Mouse (Mus musculus) hindbrain, embryonic 16.5 days (tissue): ENCODE results near the gene Slc25a39. TPM values are rescaled to one million over a fixed set of nuclear protein-coding genes. Genes with fewer than 3 reads are reported as not detected.

Source experiments
- ATAC-seq: fragments of 200-750 bp; cut with Nextera tagmentation; 2 replicates; pipeline ENCODE4 v1.8.0; 2017; ENCODE audit warnings: moderate TSS enrichment, moderate library complexity
- H3K27ac ChIP-seq: fragments of 300-500 bp; sonication (generic); 2 replicates; pipeline ENCODE4 v1.5.1; 2014; ENCODE audit warnings: low read depth, mild to moderate bottlenecking, control low read depth, low read length, moderate library complexity
- H3K27me3 ChIP-seq: fragments of 300-500 bp; sonication (generic); replicated peaks from 2 replicates; pipeline ENCODE4 v1.6.1; 2014; ENCODE audit warnings: low read length; ENCODE audit not compliant: control insufficient read depth, insufficient read depth
- H3K36me3 ChIP-seq: fragments of 300-500 bp; sonication (generic); 2 replicates; pipeline ENCODE4 v1.6.1; 2014; ENCODE audit warnings: mild to moderate bottlenecking, low read length, moderate library complexity, mixed read lengths; ENCODE audit not compliant: control insufficient read depth, insufficient read depth
- H3K4me1 ChIP-seq: fragments of 300-500 bp; sonication (generic); 2 replicates; pipeline ENCODE4 v1.6.1; 2014; ENCODE audit warnings: low read depth, low read length; ENCODE audit not compliant: control insufficient read depth, insufficient read depth
- H3K4me2 ChIP-seq: fragments of 300-500 bp; sonication (generic); 2 replicates; pipeline ENCODE4 v1.6.1; 2014; ENCODE audit warnings: mild to moderate bottlenecking, low read length, control low read depth, moderate library complexity
- H3K4me3 ChIP-seq: fragments of 300-500 bp; sonication (generic); 2 replicates; pipeline ENCODE4 v1.5.1; 2014; ENCODE audit warnings: mild to moderate bottlenecking, low read length, control low read depth, moderate library complexity
- H3K9ac ChIP-seq: fragments of 300-500 bp; sonication (generic); 2 replicates; pipeline ENCODE4 v1.6.1; 2014; ENCODE audit warnings: low read depth, mild to moderate bottlenecking, control low read depth, low read length, moderate library complexity
- H3K9me3 ChIP-seq: fragments of 300-500 bp; sonication (generic); 2 replicates; pipeline ENCODE4 v1.6.1; 2014; ENCODE audit warnings: mild to moderate bottlenecking, low read length, moderate library complexity; ENCODE audit not compliant: control insufficient read depth
- WGBS: fragments of 180-500 bp; shearing (Covaris S2); extraction: QIAGEN DNeasy Blood & Tissue Kit; methylation state at CpG from one replicate; pipeline ENCODE4 v1.1.7; 2014; 5-methylcytosine and 5-hydroxymethylcytosine counted together
- polyA plus RNA-seq: library from polyadenylated mRNA; unstranded; fragments of >200 nt; fragmentation: Nextera tagmentation; extraction: Ambion mirVana; gene quantifications from 2 replicates; pipeline ENCODE4 v1.2.1, GENCODE M21; 2015

Gene Slc25a39
- polyA plus RNA-seq, result 182 and 187 TPM in 2 replicates

DNA sequence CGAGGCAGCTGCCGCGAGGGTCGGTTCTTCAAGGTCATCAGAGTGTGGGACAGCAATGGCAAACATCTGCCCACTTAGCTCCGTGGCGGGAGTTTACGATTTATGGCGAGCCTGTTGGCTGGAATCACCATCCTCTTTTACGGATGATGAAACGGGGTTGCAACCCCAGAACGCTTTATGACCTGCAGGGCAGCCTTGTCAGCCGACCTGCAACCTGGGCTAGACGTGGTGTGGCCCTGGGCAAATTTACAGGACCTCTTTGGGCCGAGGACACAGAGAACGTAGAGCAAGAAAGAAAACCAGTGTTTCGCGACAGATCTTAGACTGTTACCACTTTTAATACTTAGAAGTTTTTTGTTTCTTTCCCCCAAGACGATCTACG lies at the start of gene Slc25a39:
Gene Slc25a39, minus strand, starts transcription at position 113 of the 382 bp plus-strand sequence.
- H3K4me2 ChIP-seq, result peak within 1 kb of the TSS; percentile 77
- H3K4me1 ChIP-seq, result peaks cover 22% of the 10 kb centered on the region
- H3K27ac ChIP-seq, result peak within 1 kb of the TSS; percentile 90
- H3K4me3 ChIP-seq, result peak within 1 kb of the TSS; percentile 90
- no peaks in the 10 kb centered on the region for H3K27me3 ChIP-seq
- peak within 1 kb of the TSS; percentile 96 for H3K9ac ChIP-seq
- H3K9me3 ChIP-seq, result no peaks in the 10 kb centered on the region
- peaks cover 15% of the 10 kb centered on the region for H3K36me3 ChIP-seq
- no peak for ATAC-seq
- WGBS, result under 1% methylated on average over 19 of the region's 19 CpGs

DNA sequence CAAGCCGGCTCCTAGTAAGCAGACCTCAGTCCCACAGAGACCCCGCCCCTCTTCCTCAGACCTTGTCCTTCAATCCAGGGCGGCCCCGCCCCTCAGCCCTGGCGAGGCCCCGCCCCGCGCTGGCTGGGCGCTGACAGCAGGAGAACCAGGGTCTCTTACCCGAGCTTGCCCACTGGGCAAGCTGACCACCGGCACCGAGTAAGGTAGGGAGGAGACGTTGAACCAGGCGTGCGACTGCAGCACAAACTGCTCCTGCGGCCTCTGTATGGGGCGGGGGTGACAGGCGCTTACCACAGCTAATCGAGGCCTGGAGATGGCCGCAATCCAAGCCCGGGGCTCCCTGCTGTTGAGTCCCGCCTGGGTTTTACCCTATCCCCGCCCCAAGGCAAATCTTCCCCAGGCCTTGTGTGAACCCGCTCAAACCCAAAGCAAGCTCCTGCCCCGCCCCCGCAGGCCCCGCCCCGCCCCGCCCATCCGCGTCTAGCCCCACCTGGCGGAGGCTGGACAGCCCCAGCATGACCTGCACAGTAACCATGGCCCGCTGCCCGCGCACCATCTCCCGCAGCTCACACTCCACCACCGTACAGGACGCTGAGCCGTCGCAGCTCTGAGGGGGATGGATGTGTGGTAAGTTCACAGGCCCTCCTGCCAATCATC lies 48.1 kb upstream of the Slc25a39 start:
- H3K27ac ChIP-seq, result peak overlapping the region; percentile 37
- peak overlapping the region; percentile 68 for H3K4me2 ChIP-seq
- peaks cover 6% of the 10 kb centered on the region for H3K4me1 ChIP-seq
- ATAC-seq, result peak; percentile 90
- H3K27me3 ChIP-seq, result no peaks in the 10 kb centered on the region; the same call in none of the 2 replicates
- H3K4me3 ChIP-seq, result peak overlapping the region; percentile 48
- H3K36me3 ChIP-seq, result no peaks in the 10 kb centered on the region
- peak overlapping the region; percentile 67 for H3K9ac ChIP-seq
- H3K9me3 ChIP-seq, result no peaks in the 10 kb centered on the region
- WGBS, result 0% methylated on average over 39 of the region's 40 CpGs

DNA sequence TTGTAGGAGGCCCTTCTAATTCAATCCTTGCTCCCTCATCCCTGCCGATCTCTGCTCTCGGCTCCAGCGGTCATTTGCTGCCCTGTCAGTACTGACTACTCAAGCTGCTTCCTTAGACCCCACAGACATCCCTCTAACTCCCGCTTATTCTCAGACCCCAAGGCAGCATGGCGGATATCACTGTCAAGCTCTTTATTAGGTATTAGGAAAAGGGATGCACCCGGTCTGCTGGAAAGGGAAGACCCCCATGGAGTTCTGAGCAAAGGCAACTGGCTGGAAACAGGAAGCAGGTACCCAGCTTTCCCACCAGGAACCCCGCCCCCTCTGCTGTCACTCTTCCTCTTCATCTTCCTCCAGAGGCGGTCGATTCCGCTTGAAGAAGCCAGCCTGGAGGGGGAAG lies 45.4 kb upstream of the Slc25a39 start:
- ATAC-seq, result no peak
- no peaks in the 10 kb centered on the region for H3K9me3 ChIP-seq
- 24% methylated on average over 10 of the region's 10 CpGs for WGBS
- no peak overlapping the region for H3K9ac ChIP-seq
- no peaks in the 10 kb centered on the region; the same call in none of the 2 replicates for H3K27me3 ChIP-seq
- peaks cover 11% of the 10 kb centered on the region for H3K4me1 ChIP-seq
- no peaks in the 10 kb centered on the region for H3K36me3 ChIP-seq
- H3K4me2 ChIP-seq, result no peak overlapping the region
- no peak overlapping the region for H3K27ac ChIP-seq
- no peak overlapping the region for H3K4me3 ChIP-seq

DNA sequence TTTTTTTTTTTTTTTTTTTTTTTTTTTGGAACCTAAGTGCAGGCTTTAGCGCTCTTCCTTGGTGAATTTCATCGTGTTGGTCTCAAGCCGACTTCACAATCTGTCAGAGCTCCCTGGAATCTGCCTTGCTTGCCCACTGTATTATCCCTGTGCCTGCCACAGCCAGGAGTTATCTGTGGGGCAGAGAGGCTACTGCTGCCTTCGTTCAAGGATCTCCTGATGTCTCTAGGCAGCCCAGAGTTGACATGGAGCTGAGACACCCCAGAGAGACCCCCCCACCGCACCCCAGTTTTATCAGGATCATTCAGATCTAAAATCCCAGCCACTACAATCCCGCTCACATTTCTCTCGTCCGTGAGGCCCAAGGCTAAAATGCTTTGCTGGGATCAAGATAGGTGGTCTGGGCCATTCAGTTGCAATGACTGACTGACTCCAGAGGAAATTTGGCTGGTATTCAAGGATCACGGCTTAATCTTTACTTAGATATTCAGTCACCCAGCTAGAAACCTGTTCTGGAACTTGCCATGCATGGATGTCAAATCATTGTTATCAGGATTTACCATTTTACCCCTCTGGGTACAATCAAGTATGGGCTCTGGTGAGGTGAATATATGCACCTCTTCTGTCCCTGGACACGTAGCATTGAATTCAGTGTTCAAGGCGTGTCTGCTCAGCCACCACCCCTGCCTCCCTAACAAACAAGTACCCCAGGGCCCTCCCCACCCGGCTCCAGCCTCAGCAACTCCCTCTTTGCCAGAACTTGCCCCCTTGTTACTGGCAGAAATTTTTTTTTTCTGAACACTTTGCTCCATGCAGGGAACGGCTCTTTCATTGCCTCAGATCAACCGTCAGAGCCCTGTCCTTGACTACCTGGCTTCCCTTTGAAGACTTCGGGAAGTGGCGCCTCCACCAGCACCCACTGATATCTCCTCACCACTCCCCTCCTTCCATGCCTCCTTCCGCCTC lies 41.6 kb upstream of the Slc25a39 start:
- no peak for ATAC-seq

DNA sequence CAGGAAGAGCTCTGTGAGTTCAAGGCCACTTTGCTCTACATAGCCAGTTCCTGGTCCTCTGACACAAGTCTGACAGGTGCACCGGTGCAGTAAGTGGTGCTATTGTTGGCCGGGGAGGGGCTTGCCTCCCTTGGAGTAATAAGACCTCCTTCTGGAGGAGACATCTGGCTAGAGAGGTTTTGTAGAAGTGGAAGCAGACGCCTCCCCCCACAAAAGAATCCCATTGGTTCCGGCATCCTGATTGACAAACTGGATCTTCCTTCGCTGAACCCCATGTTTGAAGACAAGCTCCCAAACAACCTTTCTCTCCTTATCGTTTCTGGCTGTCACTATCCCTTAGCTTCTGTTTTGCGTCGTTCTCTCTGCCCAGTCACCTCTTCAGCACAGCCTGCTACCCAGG lies 40.6 kb upstream of the Slc25a39 start:
- Histone ChIP-seq H3K4me1 (peaks cover 31% of the 10 kb centered on the region), H3K4me3 (no peak overlapping the region), H3K9me3 (no peaks in the 10 kb centered on the region), H3K36me3 (0 out of 2 replicates have a peak, but pooled peaks cover 3% of the 10 kb centered on the region), H3K27me3 (no peaks in the 10 kb centered on the region), H3K27ac (no peak overlapping the region; the same call in 1 of the 2 replicates), H3K9ac (no peak overlapping the region), H3K4me2 (peak overlapping the region; percentile 69; the same call in 1 of the 2 replicates)
- no peak for ATAC-seq
- WGBS, result 15% methylated on average over 8 of the region's 8 CpGs

More for the DNA sequence above, 41.6 kb upstream of the Slc25a39 start:
- no peaks in the 10 kb centered on the region for H3K9me3 ChIP-seq
- H3K36me3 ChIP-seq, result no peaks in the 10 kb centered on the region
- no peak overlapping the region for H3K9ac ChIP-seq
- no peaks in the 10 kb centered on the region for H3K27me3 ChIP-seq
- peaks cover 28% of the 10 kb centered on the region for H3K4me1 ChIP-seq
- no peak overlapping the region for H3K27ac ChIP-seq
- H3K4me2 ChIP-seq, result no peak overlapping the region
- no peak overlapping the region for H3K4me3 ChIP-seq
- WGBS, result 48% methylated on average over 17 of the region's 17 CpGs

DNA sequence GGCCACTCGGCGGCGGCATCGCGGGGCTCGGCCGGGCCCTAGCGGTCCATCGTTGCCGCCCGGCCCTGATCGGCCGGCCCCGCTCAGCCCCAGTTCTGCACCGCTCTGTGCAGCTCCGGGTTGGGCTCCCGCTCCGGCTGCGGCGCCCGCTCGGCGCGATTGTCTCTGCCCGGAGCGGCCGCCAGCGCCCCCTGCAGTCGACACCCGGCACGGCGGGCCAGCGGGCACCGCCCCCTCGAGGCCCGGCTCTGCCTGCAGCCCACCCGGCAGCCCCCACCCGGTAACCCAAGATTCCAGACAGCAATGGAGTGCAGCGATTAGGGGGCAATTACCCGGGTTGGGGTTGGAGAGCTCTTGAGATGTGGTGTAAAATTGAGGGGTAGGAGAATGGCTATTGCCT lies 39.8 kb upstream of the Slc25a39 start, which contains the start of gene Fam171a2:
Gene Fam171a2, minus strand, starts transcription at position 186 of the 400 bp plus-strand sequence.
- peak within 1 kb of the TSS; percentile 98 for H3K4me3 ChIP-seq
- peak within 1 kb of the TSS; percentile 99 for H3K27ac ChIP-seq
- H3K4me2 ChIP-seq, result peak within 1 kb of the TSS; percentile 69
- 0% methylated on average over 37 of the region's 40 CpGs for WGBS
- H3K27me3 ChIP-seq, result no peaks in the 10 kb centered on the region
- H3K36me3 ChIP-seq, result peaks cover 7% of the 10 kb centered on the region
- peak; percentile 80 for ATAC-seq
- peaks cover 31% of the 10 kb centered on the region for H3K4me1 ChIP-seq
- H3K9me3 ChIP-seq, result no peaks in the 10 kb centered on the region
- H3K9ac ChIP-seq, result peak within 1 kb of the TSS; percentile 100

DNA sequence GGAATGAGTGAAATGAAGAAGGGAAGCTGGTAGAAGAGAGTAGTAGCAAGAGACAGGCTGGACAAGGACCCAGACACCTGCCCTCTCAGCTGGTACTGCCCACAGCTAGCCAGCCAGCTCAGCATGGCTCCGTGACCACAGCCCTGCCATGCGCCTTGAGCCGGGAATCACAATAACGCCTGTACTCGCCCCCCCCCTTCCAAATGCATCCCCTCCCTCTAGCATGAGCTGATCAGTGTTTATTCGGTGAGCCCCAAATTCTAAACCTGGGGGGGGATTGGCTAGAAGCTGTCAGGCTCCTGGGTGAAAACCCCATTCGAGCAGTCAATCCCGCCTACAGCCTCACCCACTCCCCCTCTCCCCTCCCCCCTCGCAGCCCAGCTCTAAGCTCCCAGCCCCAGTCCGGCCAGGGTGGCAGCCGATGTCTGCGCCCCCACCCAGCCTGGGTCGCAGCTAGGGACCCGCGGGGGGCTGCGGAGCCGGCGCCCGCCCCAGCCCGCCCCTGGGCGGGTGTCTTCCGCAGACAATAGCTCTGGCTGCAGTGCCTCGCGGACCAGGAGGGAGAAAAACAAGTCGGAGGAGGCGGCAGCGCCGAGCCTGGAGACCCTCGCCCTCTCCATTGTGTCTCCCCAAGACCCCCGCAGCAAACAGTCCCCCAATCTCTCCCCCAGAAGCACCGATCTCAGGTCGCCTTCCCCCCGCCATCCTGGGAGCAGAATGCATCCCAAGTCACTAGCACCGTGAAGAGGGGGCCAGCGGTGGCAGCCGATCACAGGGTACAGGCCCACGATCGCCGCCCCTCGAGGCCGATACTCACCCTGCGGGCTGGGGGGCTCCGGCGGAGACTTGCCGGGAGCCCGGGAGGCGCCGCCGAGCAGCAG lies 39.1 kb upstream of the Slc25a39 start:
- Histone ChIP-seq H3K9ac (peak overlapping the region; percentile 100), H3K27me3 (no peaks in the 10 kb centered on the region), H3K9me3 (no peaks in the 10 kb centered on the region), H3K4me2 (peak overlapping the region; percentile 69), H3K4me3 (peak overlapping the region; percentile 98), H3K4me1 (peaks cover 31% of the 10 kb centered on the region), H3K36me3 (peaks cover 10% of the 10 kb centered on the region), H3K27ac (peak overlapping the region; percentile 99)
- peak; percentile 71 for ATAC-seq
- WGBS, result 0% methylated on average over 33 of the region's 49 CpGs

DNA sequence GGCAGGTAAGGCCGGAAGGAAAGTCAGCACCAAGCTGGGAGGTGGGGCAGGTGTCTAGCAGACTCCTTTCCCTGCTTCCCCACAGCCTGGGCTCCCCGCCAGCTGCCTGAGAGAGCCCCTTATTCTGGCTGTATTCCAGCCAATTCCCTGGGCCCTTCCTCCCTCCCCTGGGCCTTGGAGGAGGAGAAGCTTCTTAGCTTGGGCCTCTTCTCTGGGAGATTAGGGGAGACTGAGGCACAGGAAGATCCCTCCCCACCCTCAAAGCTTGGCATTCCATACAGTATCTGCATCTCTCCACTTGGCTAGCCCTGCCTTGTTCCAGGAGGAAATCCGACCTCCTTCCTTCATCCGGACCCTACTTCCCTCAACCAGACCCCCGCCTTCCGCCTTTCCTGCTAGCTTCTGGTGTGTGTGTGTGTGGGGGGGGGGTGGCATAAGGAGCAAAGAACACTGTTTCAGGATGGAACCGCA lies 38.2 kb upstream of the Slc25a39 start:
- Histone ChIP-seq H3K27me3 (no peaks in the 10 kb centered on the region), H3K4me3 (peak overlapping the region; percentile 98), H3K9ac (peak overlapping the region; percentile 100), H3K27ac (peak overlapping the region; percentile 99), H3K9me3 (no peaks in the 10 kb centered on the region), H3K4me1 (peaks cover 31% of the 10 kb centered on the region), H3K4me2 (peak overlapping the region; percentile 69), H3K36me3 (peaks cover 13% of the 10 kb centered on the region)
- ATAC-seq, result peak; percentile 2; the same call in 1 of the 2 replicates
- 1% methylated on average over 7 of the region's 7 CpGs for WGBS
